Mouse (Mus musculus): ENCODE data around the gene Sync. TPM values are rescaled to one million over a fixed set of nuclear protein-coding genes. Genes with fewer than 3 reads are reported as not detected.

Gene Sync
- polyA plus RNA-seq, 1 experiment from 2014 or later = 0.37 TPM

Other genes starting within 250 kb of the Sync start
- 9.2 and 9.9 TPM in 2 replicates for gene Rnf19b, start 229.3 kb upstream of the Sync start, polyA plus RNA-seq (2016; fragmentation: Nextera tagmentation; extraction: Ambion mirVana)
- gene Tmem54, start 182.1 kb upstream of the Sync start, polyA plus RNA-seq (2016; fragmentation: Nextera tagmentation; extraction: Ambion mirVana) = 2.5 and 5.1 TPM in 2 replicates
- gene Hpca, start 165.6 kb upstream of the Sync start, polyA plus RNA-seq (2016; fragmentation: Nextera tagmentation; extraction: Ambion mirVana) = 2.6 and 4.7 TPM in 2 replicates
- gene Fndc5, start 150.6 kb upstream of the Sync start, polyA plus RNA-seq (2016; fragmentation: Nextera tagmentation; extraction: Ambion mirVana) = 0.72 and 1.8 TPM in 2 replicates
- 21.5 and 26.3 TPM in 2 replicates for gene S100pbp, start 97.9 kb upstream of the Sync start, polyA plus RNA-seq (2016; fragmentation: Nextera tagmentation; extraction: Ambion mirVana)
- 104 and 109 TPM in 2 replicates for gene Yars, start 97.9 kb upstream of the Sync start, polyA plus RNA-seq (2016; fragmentation: Nextera tagmentation; extraction: Ambion mirVana)
- gene C77080, start 26.2 kb upstream of the Sync start, polyA plus RNA-seq (2016; fragmentation: Nextera tagmentation; extraction: Ambion mirVana) = 3.0 and 3.7 TPM in 2 replicates
- 470 and 520 TPM in 2 replicates for gene Rbbp4, start 47.8 kb downstream of the Sync start, polyA plus RNA-seq (2016; fragmentation: Nextera tagmentation; extraction: Ambion mirVana)
- gene Zbtb8os, start 48.1 kb downstream of the Sync start, polyA plus RNA-seq (2016; fragmentation: Nextera tagmentation; extraction: Ambion mirVana) = 45.4 and 54.7 TPM in 2 replicates
- gene Zbtb8a, start 90.5 kb downstream of the Sync start, polyA plus RNA-seq (2016; fragmentation: Nextera tagmentation; extraction: Ambion mirVana) = 7.7 and 11.8 TPM in 2 replicates
- gene Zbtb8b, start 153.2 kb downstream of the Sync start, polyA plus RNA-seq (2016; fragmentation: Nextera tagmentation; extraction: Ambion mirVana) = 1.8 and 2.1 TPM in 2 replicates
- 22.2 and 24.8 TPM in 2 replicates for gene Bsdc1, start 174.0 kb downstream of the Sync start, polyA plus RNA-seq (2016; fragmentation: Nextera tagmentation; extraction: Ambion mirVana)
- not detected in 2 replicates for gene Tssk3, start 203.4 kb downstream of the Sync start, polyA plus RNA-seq (2016; fragmentation: Nextera tagmentation; extraction: Ambion mirVana)
- gene Fam229a, start 203.6 kb downstream of the Sync start, polyA plus RNA-seq (2016; fragmentation: Nextera tagmentation; extraction: Ambion mirVana) = 0.41 TPM in 1 of 2 replicates, not detected in the other
- 1,645 and 2,027 TPM in 2 replicates for gene Marcksl1, start 226.0 kb downstream of the Sync start, polyA plus RNA-seq (2016; fragmentation: Nextera tagmentation; extraction: Ambion mirVana)